34 mouse cellular contexts compared by ENCODE assay signal in genomic region chr5:135527986-135528385, GRCm38 (mm10). TPM values are rescaled to one million over a fixed set of nuclear protein-coding genes. Genes with fewer than 3 reads are reported as not detected.
DNase-seq lines count a peak whose midpoint lies in the region; ATAC-seq and TF ChIP-seq lines count a peak whose summit lies in the region.
"Had no signal": no experiment of that assay in that cellular context is flagged by ENCODE, and none has a peak within 500 bp of the region (broad histone marks: within the 10 kb centered on the region; RNA-seq: fewer than 3 reads in every experiment).

No protein-coding gene starts in this region.

- no peak overlapping the region for H3K9ac ChIP-seq in embryonic facial prominence, embryonic 15.5 days
- H3K9ac ChIP-seq in kidney, embryonic 14.5 days (ENCODE audit: low read depth, low read length), result no peak overlapping the region
- H3K9ac ChIP-seq in midbrain, embryonic 11.5 days (ENCODE audit: low read length), result no peak overlapping the region
- H3K9ac ChIP-seq in midbrain, embryonic 13.5 days (replicated peaks), result no peak overlapping the region
- H3K9ac ChIP-seq: embryonic facial prominence, embryonic 13.5 days; forebrain, embryonic 13.5 days; heart, embryonic 13.5 days; hindbrain, embryonic 15.5 days; liver, embryonic 13.5 days had no signal

- no peaks in the 10 kb centered on the region; the same call in 1 of the 2 replicates for H3K36me3 ChIP-seq in embryonic facial prominence, embryonic 15.5 days
- H3K36me3 ChIP-seq in embryonic facial prominence, embryonic 10.5 days (replicated peaks), result peaks cover 9% of the 10 kb centered on the region; the same call in 1 of the 2 replicates
- no peaks in the 10 kb centered on the region for H3K36me3 ChIP-seq in kidney, adult 2 months (ENCODE audit: control insufficient read depth, insufficient read depth, low read length)
- no peaks in the 10 kb centered on the region for H3K36me3 ChIP-seq in kidney, embryonic 14.5 days (ENCODE audit: control insufficient read depth, insufficient read depth, low read length)
- H3K36me3 ChIP-seq in midbrain, embryonic 11.5 days (ENCODE audit: control insufficient read depth, insufficient read depth, low read length), result no peaks in the 10 kb centered on the region
- no peaks in the 10 kb centered on the region for H3K36me3 ChIP-seq in midbrain, embryonic 13.5 days
- H3K36me3 ChIP-seq: hindbrain, embryonic 15.5 days; liver, embryonic 13.5 days had no signal

- peak; percentile 39 to 57 for DNase-seq in adrenal gland, adult (ENCODE audit: inconsistent age in 2 of 2, low spot score in 1 of 2)
- DNase-seq in adrenal gland, postnatal 4 days (ENCODE audit: low spot score in 2 of 2), result no peak
- DNase-seq in embryonic facial prominence, embryonic 10.5 days (ENCODE audit: low spot score), result no peak
- peak; percentile 37 for DNase-seq in kidney, adult 2 months
- peak; percentile 61 for DNase-seq in midbrain, embryonic 11.5 days (ENCODE audit: low spot score, missing footprints)
- DNase-seq: cerebellum, adult 8-10 months; layer of hippocampus, adult 9-11 months; liver, embryonic 13.5 days; lung, adult 2 months; lung, postnatal 14 days; midbrain, embryonic 14.5 days; thymus, adult 18-20 months; thymus, postnatal 36 days had no signal

- no peaks in the 10 kb centered on the region for H3K9me3 ChIP-seq in embryonic facial prominence, embryonic 15.5 days (replicated peaks)
- H3K9me3 ChIP-seq in embryonic facial prominence, embryonic 10.5 days, result no peaks in the 10 kb centered on the region
- H3K9me3 ChIP-seq in kidney, embryonic 14.5 days (ENCODE audit: control insufficient read depth, low read length), result no peaks in the 10 kb centered on the region
- no peaks in the 10 kb centered on the region for H3K9me3 ChIP-seq in midbrain, embryonic 11.5 days (ENCODE audit: control insufficient read depth, low read length)
- no peaks in the 10 kb centered on the region; the same call in 1 of the 2 replicates for H3K9me3 ChIP-seq in midbrain, embryonic 13.5 days
- H3K9me3 ChIP-seq: embryonic facial prominence, embryonic 13.5 days; forebrain, embryonic 13.5 days; heart, embryonic 13.5 days; hindbrain, embryonic 15.5 days; liver, embryonic 13.5 days had no signal

- no peak overlapping the region for H3K4me3 ChIP-seq in embryonic facial prominence, embryonic 15.5 days (replicated peaks)
- no peak overlapping the region for H3K4me3 ChIP-seq in embryonic facial prominence, embryonic 10.5 days
- no peak overlapping the region for H3K4me3 ChIP-seq in kidney, adult 2 months (ENCODE audit: insufficient read depth, low read depth, low read length)
- H3K4me3 ChIP-seq in kidney, embryonic 14.5 days (ENCODE audit: low read length), result no peak overlapping the region
- no peak overlapping the region for H3K4me3 ChIP-seq in midbrain, embryonic 11.5 days (ENCODE audit: low read depth, low read length)
- no peak overlapping the region for H3K4me3 ChIP-seq in midbrain, embryonic 13.5 days (replicated peaks)
- H3K4me3 ChIP-seq: embryonic facial prominence, embryonic 13.5 days; forebrain, embryonic 13.5 days; heart, embryonic 13.5 days; hindbrain, embryonic 15.5 days; liver, embryonic 13.5 days had no signal

- H3K27ac ChIP-seq in embryonic facial prominence, embryonic 15.5 days (replicated peaks), result 0 out of 2 replicates have a peak overlapping the region, but pooled peaks have one; percentile 8
- H3K27ac ChIP-seq in embryonic facial prominence, embryonic 10.5 days (replicated peaks), result no peak overlapping the region
- H3K27ac ChIP-seq in kidney, adult 2 months (ENCODE audit: insufficient read depth, low read depth, low read length), result no peak overlapping the region
- H3K27ac ChIP-seq in kidney, embryonic 14.5 days (ENCODE audit: low read depth, low read length), result no peak overlapping the region
- H3K27ac ChIP-seq in midbrain, embryonic 11.5 days (ENCODE audit: low read depth, low read length), result no peak overlapping the region
- H3K27ac ChIP-seq in midbrain, embryonic 13.5 days, result no peak overlapping the region
- H3K27ac ChIP-seq: embryonic facial prominence, embryonic 13.5 days; forebrain, embryonic 13.5 days; heart, embryonic 13.5 days; hindbrain, embryonic 15.5 days; liver, embryonic 13.5 days had no signal

- no peak for TF ChIP-seq CTCF in kidney, adult 2 months (conservative IDR thresholded peaks at IDR 0.05; ENCODE audit: insufficient read depth, insufficient read length, low read depth, low read length)

- H3K4me2 ChIP-seq in embryonic facial prominence, embryonic 15.5 days (replicated peaks), result no peak overlapping the region
- H3K4me2 ChIP-seq in kidney, embryonic 14.5 days (replicated peaks; ENCODE audit: low read depth, low read length), result no peak overlapping the region
- H3K4me2 ChIP-seq in midbrain, embryonic 11.5 days, result no peak overlapping the region
- no peak overlapping the region for H3K4me2 ChIP-seq in midbrain, embryonic 13.5 days (replicated peaks)
- H3K4me2 ChIP-seq: embryonic facial prominence, embryonic 13.5 days; forebrain, embryonic 13.5 days; heart, embryonic 13.5 days; hindbrain, embryonic 15.5 days; liver, embryonic 13.5 days had no signal

- H3K4me1 ChIP-seq in embryonic facial prominence, embryonic 15.5 days, result peaks cover 28% of the 10 kb centered on the region
- peaks cover 4% of the 10 kb centered on the region; the same call in 1 of the 2 replicates for H3K4me1 ChIP-seq in embryonic facial prominence, embryonic 10.5 days
- H3K4me1 ChIP-seq in kidney, adult 2 months (ENCODE audit: control insufficient read depth, insufficient read depth, low read length), result 0 out of 2 replicates have a peak, but pooled peaks cover 2% of the 10 kb centered on the region
- peaks cover 9% of the 10 kb centered on the region; the same call in 1 of the 2 replicates for H3K4me1 ChIP-seq in kidney, embryonic 14.5 days (ENCODE audit: control insufficient read depth, insufficient read depth, low read length)
- H3K4me1 ChIP-seq in midbrain, embryonic 11.5 days (ENCODE audit: control insufficient read depth, insufficient read depth, low read length), result 0 out of 2 replicates have a peak, but pooled peaks cover 2% of the 10 kb centered on the region
- H3K4me1 ChIP-seq in midbrain, embryonic 13.5 days (replicated peaks), result no peaks in the 10 kb centered on the region
- H3K4me1 ChIP-seq: embryonic facial prominence, embryonic 13.5 days; forebrain, embryonic 13.5 days; liver, embryonic 13.5 days had no signal

- no peak for TF ChIP-seq POLR2A in kidney, adult 2 months (IDR thresholded peaks at IDR 0.05; ENCODE audit: low read depth, low read length)

- WGBS in embryonic facial prominence, embryonic 15.5 days, result 49% methylated on average over 7 of the region's 7 CpGs
- 61% methylated on average over 7 of the region's 7 CpGs for WGBS in embryonic facial prominence, embryonic 10.5 days
- WGBS in kidney, adult 2 months, result 31% methylated on average over 7 of the region's 7 CpGs
- 16% methylated on average over 7 of the region's 7 CpGs for WGBS in kidney, embryonic 14.5 days
- 43% methylated on average over 7 of the region's 7 CpGs for WGBS in midbrain, embryonic 11.5 days
- WGBS in midbrain, embryonic 13.5 days, result 34% methylated on average over 7 of the region's 7 CpGs

- ATAC-seq in embryonic facial prominence, embryonic 15.5 days (ENCODE audit: insufficient number of reproducible peaks, low FRiP score, low TSS enrichment, low read depth), result no peak
- no peak for ATAC-seq in kidney, embryonic 14.5 days (ENCODE audit: low FRiP score, low TSS enrichment)
- ATAC-seq in midbrain, embryonic 11.5 days (ENCODE audit: low FRiP score), result no peak
- ATAC-seq in midbrain, embryonic 13.5 days, result no peak
- ATAC-seq: activated CD4-positive, CD25-positive, alpha-beta regulatory T cell, adult 4 months; forebrain, embryonic 13.5 days had no signal

- no peaks in the 10 kb centered on the region for H3K27me3 ChIP-seq in embryonic facial prominence, embryonic 15.5 days
- no peaks in the 10 kb centered on the region for H3K27me3 ChIP-seq in embryonic facial prominence, embryonic 10.5 days (replicated peaks; ENCODE audit: low read depth, poor library complexity, severe bottlenecking)
- no peaks in the 10 kb centered on the region for H3K27me3 ChIP-seq in kidney, adult 2 months (replicated peaks; ENCODE audit: control insufficient read depth, insufficient read depth, low read length)
- no peaks in the 10 kb centered on the region for H3K27me3 ChIP-seq in kidney, embryonic 14.5 days (ENCODE audit: control insufficient read depth, insufficient read depth, low read length)
- no peaks in the 10 kb centered on the region for H3K27me3 ChIP-seq in midbrain, embryonic 11.5 days (ENCODE audit: control insufficient read depth, insufficient read depth, low read length)
- H3K27me3 ChIP-seq in midbrain, embryonic 13.5 days, result no peaks in the 10 kb centered on the region
- H3K27me3 ChIP-seq: embryonic facial prominence, embryonic 13.5 days; forebrain, embryonic 13.5 days; heart, embryonic 13.5 days; hindbrain, embryonic 15.5 days; liver, embryonic 13.5 days had no signal

RNA-seq across cellular contexts. Expression of gene Hip1, which starts 16.9 kb away (rescaled TPM):
- total RNA-seq in adrenal gland, postnatal 4 days (2021), result 10 to 100 TPM; 44.4 TPM
- polyA plus RNA-seq in embryonic facial prominence, embryonic 15.5 days (2015; fragmentation: Nextera tagmentation; extraction: Ambion mirVana), result 32.0 and 35.6 TPM in 2 replicates
- polyA plus RNA-seq in embryonic facial prominence, embryonic 10.5 days (2016; fragmentation: Nextera tagmentation; extraction: Ambion mirVana), result 64.6 and 66.1 TPM in 2 replicates
- polyA plus RNA-seq in kidney, adult 2 months (2012; rRNA removed), result 14.1 and 16.6 TPM in 2 replicates
- polyA plus RNA-seq in kidney, embryonic 14.5 days (2014; fragmentation: Nextera tagmentation; extraction: Ambion mirVana), result 34.9 and 61.7 TPM in 2 replicates
- 44.4 and 49.4 TPM in 2 replicates for polyA plus RNA-seq in midbrain, embryonic 11.5 days (2014; fragmentation: Nextera tagmentation; extraction: Ambion mirVana)
- polyA plus RNA-seq in midbrain, embryonic 13.5 days (2015; fragmentation: Nextera tagmentation; extraction: Ambion mirVana), result 38.9 and 40.9 TPM in 2 replicates

RNA-seq across cellular contexts. Expression of gene Ccl26, which starts 35.4 kb away (rescaled TPM):
- not detected for total RNA-seq in adrenal gland, postnatal 4 days (2021)
- polyA plus RNA-seq in embryonic facial prominence, embryonic 15.5 days (2015; fragmentation: Nextera tagmentation; extraction: Ambion mirVana), result not detected in 2 replicates
- polyA plus RNA-seq in embryonic facial prominence, embryonic 10.5 days (2016; fragmentation: Nextera tagmentation; extraction: Ambion mirVana), result not detected in 2 replicates
- polyA plus RNA-seq in kidney, adult 2 months (2012; rRNA removed), result not detected in 2 replicates
- polyA plus RNA-seq in kidney, embryonic 14.5 days (2014; fragmentation: Nextera tagmentation; extraction: Ambion mirVana), result not detected in 2 replicates
- not detected in 2 replicates for polyA plus RNA-seq in midbrain, embryonic 11.5 days (2014; fragmentation: Nextera tagmentation; extraction: Ambion mirVana)
- polyA plus RNA-seq in midbrain, embryonic 13.5 days (2015; fragmentation: Nextera tagmentation; extraction: Ambion mirVana), result not detected in 2 replicates
- total RNA-seq: gastrocnemius, adult 18-20 months; hematopoietic stem cell, adult 5-6 weeks; left cerebral cortex, adult 18-20 months; left cerebral cortex, postnatal 25 days; megakaryocyte progenitor cell, adult 5-6 weeks had no signal
- polyA plus RNA-seq: activated CD4-positive, CD25-positive, alpha-beta regulatory T cell, adult 4 months; brain, embryonic 14.5 days; embryonic facial prominence, embryonic 13.5 days; forebrain, embryonic 13.5 days; gonadal fat pad, adult 2 months; heart, embryonic 13.5 days; hindbrain, embryonic 15.5 days; intestine, embryonic 14.5 days; large intestine, adult 2 months; limb, embryonic 14.5 days; liver, embryonic 13.5 days; lung, adult 2 months; midbrain, embryonic 14.5 days; neural tube, embryonic 11.5 days; small intestine, adult 2 months; stomach, embryonic 16.5 days had no signal

RNA-seq across cellular contexts. Expression of gene Ccl24, which starts 44.9 kb away (rescaled TPM):
- total RNA-seq in adrenal gland, postnatal 4 days (2021), result 1 to 10 TPM; 2.4 to 3.0 TPM
- polyA plus RNA-seq in embryonic facial prominence, embryonic 15.5 days (2015; fragmentation: Nextera tagmentation; extraction: Ambion mirVana), result 2.7 and 2.8 TPM in 2 replicates
- polyA plus RNA-seq in embryonic facial prominence, embryonic 10.5 days (2016; fragmentation: Nextera tagmentation; extraction: Ambion mirVana), result 0.75 and 0.86 TPM in 2 replicates
- 1.0 and 1.2 TPM in 2 replicates for polyA plus RNA-seq in kidney, adult 2 months (2012; rRNA removed)
- 0.43 and 2.3 TPM in 2 replicates for polyA plus RNA-seq in kidney, embryonic 14.5 days (2014; fragmentation: Nextera tagmentation; extraction: Ambion mirVana)
- 3.3 and 3.5 TPM in 2 replicates for polyA plus RNA-seq in midbrain, embryonic 11.5 days (2014; fragmentation: Nextera tagmentation; extraction: Ambion mirVana)
- 2.0 and 3.7 TPM in 2 replicates for polyA plus RNA-seq in midbrain, embryonic 13.5 days (2015; fragmentation: Nextera tagmentation; extraction: Ambion mirVana)
- total RNA-seq: hematopoietic stem cell, adult 5-6 weeks had no signal
- polyA plus RNA-seq: activated CD4-positive, CD25-positive, alpha-beta regulatory T cell, adult 4 months had no signal

Comparison
In these comparisons a context has a peak if more than half of its experiments do, and no peak if none do; other contexts are left out.
1. DNase-seq: peak in adrenal gland, adult (2 of 2), kidney, adult 2 months (single experiment) and midbrain, embryonic 11.5 days (single experiment); none in adrenal gland, postnatal 4 days (0 of 2) and embryonic facial prominence, embryonic 10.5 days (single experiment).